Mouse (Mus musculus) kidney, postnatal 4 days (tissue): ENCODE measurements around the gene Dcst2.

ENCODE experiments used
- DNase-seq, 2 experiments: peaks; one replicate each; pipeline ENCODE4 v3.0.0; 2021; ENCODE audit warnings: mixed read lengths in 2 of 2

Dcst2 gene

GRCm38 (mm10) chr3:89361675-89362074 lies at the start of gene Dcst2:
Dcst2 (plus strand) TSS chr3:89361975.
- DNase-seq = no peak

GRCm38 (mm10) chr3:89314340-89314739 lies 47.4 kb upstream of the Dcst2 start:
- no peak for DNase-seq

- DNase-seq = peak in 1 of 2 experiments; percentile 45
Measured at GRCm38 (mm10) chr3:89314791-89315190, 47.0 kb upstream of the Dcst2 start.

- peak; percentile 93 to 94 for DNase-seq
Measured at GRCm38 (mm10) chr3:89315195-89315929, 46.4 kb upstream of the Dcst2 start.

GRCm38 (mm10) chr3:89315930-89316831 lies 45.6 kb upstream of the Dcst2 start:
- peak; percentile 47 to 57 for DNase-seq

GRCm38 (mm10) chr3:89316833-89317232 lies 44.9 kb upstream of the Dcst2 start:
- DNase-seq = peak; percentile 92 to 93

- no peak for DNase-seq
Measured at GRCm38 (mm10) chr3:89317246-89317645, 44.5 kb upstream of the Dcst2 start.

- DNase-seq = no peak
Measured at GRCm38 (mm10) chr3:89318316-89318715, 43.5 kb upstream of the Dcst2 start.

GRCm38 (mm10) chr3:89318971-89319590 lies 42.7 kb upstream of the Dcst2 start:
- DNase-seq = peak in 1 of 2 experiments; percentile 33

GRCm38 (mm10) chr3:89319591-89320350 lies 42.0 kb upstream of the Dcst2 start:
- DNase-seq = peak; percentile 50 to 64

GRCm38 (mm10) chr3:89320581-89321182 lies 41.1 kb upstream of the Dcst2 start:
- DNase-seq = peak; percentile 72 to 81

GRCm38 (mm10) chr3:89321183-89322130 lies 40.3 kb upstream of the Dcst2 start:
- peak; percentile 35 to 54 for DNase-seq

- DNase-seq = no peak
Measured at GRCm38 (mm10) chr3:89322131-89322500, 39.7 kb upstream of the Dcst2 start.

GRCm38 (mm10) chr3:89322514-89323165 lies 39.1 kb upstream of the Dcst2 start, which contains the start of gene Efna3:
Efna3 (minus strand) TSS chr3:89322965.
- DNase-seq = peak; percentile 82 to 87

- no peak for DNase-seq
Measured at GRCm38 (mm10) chr3:89325882-89326281, 35.9 kb upstream of the Dcst2 start.

- peak in 1 of 2 experiments; percentile 37 for DNase-seq
Measured at GRCm38 (mm10) chr3:89327371-89327870, 34.4 kb upstream of the Dcst2 start.

GRCm38 (mm10) chr3:89328623-89329022 lies 33.2 kb upstream of the Dcst2 start:
- peak in 1 of 2 experiments; percentile 18 for DNase-seq

- no peak for DNase-seq
Measured at GRCm38 (mm10) chr3:89330346-89330745, 31.4 kb upstream of the Dcst2 start.

GRCm38 (mm10) chr3:89330948-89331347 lies 30.8 kb upstream of the Dcst2 start:
- DNase-seq = peak; percentile 57 to 73

- no peak for DNase-seq
Measured at GRCm38 (mm10) chr3:89331561-89331960, 30.2 kb upstream of the Dcst2 start.
